Mouse (Mus musculus): ENCODE results near the gene Npw. TPM values are rescaled to one million over a fixed set of nuclear protein-coding genes. Genes with fewer than 3 reads are reported as not detected.
A peak's percentile ranks its signal among the peaks of the same experiment; 100 is the strongest.
"Not testable (repeated sequence)": the region's sequence is repeated elsewhere in the genome, so short reads cannot be mapped to it uniquely, and the experiment has no call there.

Npw gene
- total RNA-seq, 2 experiments from 2014 or later = 0.95 to 1.4 TPM

DNA sequence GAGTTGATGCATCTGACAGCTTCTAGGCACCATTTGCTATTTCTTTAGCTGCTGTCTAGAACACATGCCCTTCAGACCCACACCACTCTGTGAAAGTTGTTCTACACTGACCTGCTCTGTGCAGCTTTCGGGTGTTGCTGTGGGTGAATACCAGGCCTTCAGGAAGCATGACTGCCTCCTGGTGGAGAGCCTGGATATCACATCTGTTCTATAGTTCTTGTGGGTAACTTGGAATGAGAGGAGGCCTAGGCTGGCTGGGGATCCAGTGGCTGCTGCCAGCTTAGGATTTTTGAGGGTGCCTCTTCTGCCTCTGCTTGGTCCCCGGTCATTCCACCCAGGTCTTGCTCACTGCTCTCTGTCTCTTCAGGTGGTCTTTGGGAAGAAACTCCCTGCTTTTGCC, 17.9 kb upstream of the Npw start:
- intact Hi-C loops (cut with DNase I) = no loop called here
- peak; percentile 75 to 87 for DNase-seq (ENCODE audit: low spot score in 2 of 2)

DNA sequence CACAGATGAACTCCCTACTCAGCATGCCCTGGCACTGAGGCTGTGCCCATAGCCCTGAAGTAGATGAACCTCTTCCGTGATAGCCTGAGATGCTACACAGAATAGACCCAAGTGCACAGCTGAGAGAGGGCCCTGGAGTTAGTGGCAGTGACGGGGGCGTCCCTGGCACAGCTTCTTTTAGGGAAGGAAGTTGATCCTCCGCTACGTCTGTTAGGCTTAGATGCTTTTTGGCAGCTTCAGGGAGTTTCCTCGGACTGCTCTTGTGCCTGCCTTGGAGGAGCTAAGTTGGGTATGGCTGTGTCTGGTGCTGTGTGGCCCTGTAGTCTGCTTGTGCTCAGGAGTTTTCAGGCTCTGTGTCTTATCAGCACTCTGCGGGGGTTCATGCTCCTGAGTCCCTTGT, 16.0 kb upstream of the Npw start:
- peak; percentile 49 to 53 for DNase-seq (ENCODE audit: low spot score in 2 of 2)
- intact Hi-C loops (cut with DNase I) = no loop called here

DNA sequence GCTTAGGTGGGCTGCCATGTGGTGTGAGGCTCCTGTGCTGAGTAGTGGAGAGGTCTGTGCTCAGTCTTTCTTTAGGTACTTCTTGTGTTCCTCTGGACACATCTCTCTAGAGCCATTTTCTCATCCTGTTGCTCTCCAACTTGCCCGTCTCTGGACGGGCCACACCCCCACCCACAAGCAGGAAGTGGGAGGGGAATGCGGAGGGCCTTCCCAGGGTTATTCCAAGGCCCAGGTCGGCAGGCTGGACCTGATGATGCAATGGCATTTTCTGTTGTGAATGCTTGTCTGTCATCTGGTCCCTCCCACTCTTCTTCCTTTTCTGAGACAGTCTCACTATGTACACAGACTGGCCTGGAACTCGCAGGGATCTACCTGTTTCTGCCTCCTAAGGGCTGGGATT, 13.9 kb upstream of the Npw start:
- DNase-seq (ENCODE audit: low spot score in 2 of 2) = no peak
- intact Hi-C loops (cut with DNase I) = no loop called here

DNA sequence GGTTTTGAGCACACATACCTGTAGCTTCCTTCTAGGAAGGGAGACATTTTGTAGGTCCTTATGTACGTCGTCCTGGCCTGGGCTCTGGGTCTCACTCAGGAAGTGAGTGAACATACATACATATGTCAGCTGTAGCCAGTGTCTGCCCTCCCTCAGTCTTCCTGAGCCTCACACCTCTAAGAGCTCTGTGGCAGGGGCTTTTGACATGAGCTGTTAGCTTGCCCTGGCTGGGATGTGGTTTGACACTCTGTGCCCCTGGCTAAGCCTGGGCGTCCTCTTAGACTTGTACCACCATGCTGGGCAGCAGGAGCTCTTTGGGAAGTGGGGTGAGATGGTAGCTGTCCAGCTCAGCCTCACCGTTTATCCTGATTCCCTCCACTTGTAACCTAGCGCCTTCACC, 13.1 kb upstream of the Npw start:
- intact Hi-C loops (cut with DNase I) = no loop called here
- DNase-seq (ENCODE audit: low spot score in 2 of 2) = no peak

DNA sequence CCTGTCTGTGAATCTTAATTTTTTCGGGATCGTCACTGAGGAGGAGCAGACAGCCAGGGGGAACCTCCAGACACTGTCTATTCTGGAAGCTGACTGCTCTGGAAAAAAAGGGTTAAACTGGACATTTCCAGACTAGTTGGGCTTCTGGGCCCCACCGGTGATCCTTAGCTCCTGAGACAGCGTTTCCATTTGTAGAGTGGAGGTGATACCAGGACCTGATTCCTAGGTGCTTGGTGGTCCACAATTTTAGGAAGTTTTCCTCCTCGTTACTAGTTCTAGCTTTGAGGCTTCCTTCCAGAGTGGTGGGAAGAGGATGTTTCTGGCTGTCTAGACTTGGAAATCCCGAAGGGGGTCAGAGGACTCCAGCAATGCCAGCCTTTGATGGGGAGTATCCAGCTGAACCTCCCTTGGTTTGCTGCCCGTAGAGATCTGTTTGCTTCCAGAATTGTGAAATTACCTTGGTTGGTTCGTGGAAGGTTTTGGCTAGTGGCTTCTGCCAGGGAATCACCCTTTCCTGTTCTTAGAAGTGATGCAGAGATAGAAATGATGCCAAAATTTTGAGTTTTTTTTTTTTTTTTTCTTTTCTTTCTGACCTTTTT, 12.1 kb upstream of the Npw start:
- intact Hi-C loops (cut with DNase I) = no loop called here
- DNase-seq (ENCODE audit: low spot score in 2 of 2) = no peak

DNA sequence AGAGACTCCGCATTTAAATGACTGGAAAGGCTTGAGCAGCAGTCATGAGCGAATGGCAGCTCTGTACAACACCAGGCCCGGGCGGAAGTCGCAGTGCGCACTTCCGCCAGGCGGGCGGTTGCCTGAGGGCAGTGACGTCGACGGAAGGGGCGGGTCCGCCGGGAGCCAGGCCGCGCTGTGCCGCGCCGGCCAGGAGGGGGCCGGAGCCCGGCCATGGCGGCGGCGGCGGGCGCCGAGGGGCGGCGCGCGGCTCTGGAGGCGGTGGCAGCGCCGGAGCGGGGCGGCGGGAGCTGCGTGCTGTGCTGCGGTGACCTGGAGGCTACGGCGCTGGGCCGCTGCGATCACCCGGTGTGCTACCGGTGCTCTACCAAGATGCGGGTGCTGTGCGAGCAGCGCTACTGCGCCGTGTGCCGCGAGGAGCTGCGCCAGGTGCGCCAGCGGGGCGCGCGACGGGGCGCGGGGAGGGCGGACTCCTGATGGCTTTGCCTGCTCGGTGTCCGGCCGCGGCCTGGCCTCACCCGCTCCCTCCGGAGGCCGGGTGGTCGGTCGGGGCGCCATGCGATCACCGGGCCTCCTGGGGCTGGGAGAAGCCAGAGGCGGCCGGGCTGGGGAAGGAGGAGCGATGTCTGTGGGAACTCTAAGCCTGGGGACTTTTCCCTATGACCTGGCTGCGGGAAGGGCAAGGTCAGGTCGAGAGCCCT, 11.4 kb upstream of the Npw start, which contains the start of gene Zfp598:
Gene Zfp598 (plus strand): TSS at position 143 of the 701 bp plus-strand sequence.
- intact Hi-C loops (cut with DNase I) = loop anchor here (5.0 kb wide), 1 partner anchor 37 kb away; the partner anchor contains the start of genes Nthl1 and Tsc2
- DNase-seq (ENCODE audit: low spot score in 2 of 2) = peak; percentile 93 to 94

DNA sequence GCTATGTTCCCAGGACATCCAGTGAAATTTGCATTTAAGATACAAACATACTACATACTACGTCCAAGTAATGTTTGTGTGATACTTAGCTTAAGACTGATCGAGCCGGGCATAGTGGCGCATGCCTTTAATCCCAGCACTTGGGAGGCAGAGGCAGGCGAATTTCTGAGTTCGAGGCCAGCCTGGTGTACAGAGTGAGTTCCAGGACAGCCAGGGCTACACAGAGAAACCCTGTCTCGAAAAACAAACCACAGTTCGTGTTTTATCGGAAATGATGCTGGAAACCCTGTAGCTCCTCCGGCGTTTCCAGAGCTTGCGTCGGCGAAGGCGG, 10.9 kb upstream of the Npw start:
- DNase-seq (ENCODE audit: low spot score in 2 of 2) = not testable (repeated sequence)
- intact Hi-C loops (cut with DNase I) = loop anchor here (5.0 kb wide), 1 partner anchor 37 kb away; the partner anchor contains the start of genes Nthl1 and Tsc2

DNA sequence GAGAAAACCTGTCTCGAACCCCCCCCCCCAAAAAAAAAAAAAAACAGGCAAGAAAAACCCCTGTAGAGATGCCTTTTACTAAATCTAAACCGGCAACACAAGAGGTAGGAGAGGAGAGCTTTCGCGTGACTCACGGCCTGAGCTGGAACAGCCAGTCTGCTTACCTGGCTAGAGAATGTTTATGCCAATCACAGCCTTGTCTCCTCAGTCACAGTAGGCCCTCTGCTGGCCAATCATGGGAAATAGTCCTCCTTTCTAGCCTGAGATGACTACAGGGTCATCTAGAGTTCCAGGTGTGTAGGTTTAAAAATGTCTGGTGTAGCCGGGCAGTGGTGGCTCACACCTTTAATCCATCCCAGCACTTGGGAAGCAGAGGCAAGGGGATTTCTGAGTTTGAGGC, 9.2 kb upstream of the Npw start:
- intact Hi-C loops (cut with DNase I) = loop anchor here (5.0 kb wide), 1 partner anchor 35 kb away; the partner anchor contains the start of genes Nthl1 and Tsc2
- DNase-seq (ENCODE audit: low spot score in 2 of 2) = peak in 1 of 2 experiments; percentile 49

DNA sequence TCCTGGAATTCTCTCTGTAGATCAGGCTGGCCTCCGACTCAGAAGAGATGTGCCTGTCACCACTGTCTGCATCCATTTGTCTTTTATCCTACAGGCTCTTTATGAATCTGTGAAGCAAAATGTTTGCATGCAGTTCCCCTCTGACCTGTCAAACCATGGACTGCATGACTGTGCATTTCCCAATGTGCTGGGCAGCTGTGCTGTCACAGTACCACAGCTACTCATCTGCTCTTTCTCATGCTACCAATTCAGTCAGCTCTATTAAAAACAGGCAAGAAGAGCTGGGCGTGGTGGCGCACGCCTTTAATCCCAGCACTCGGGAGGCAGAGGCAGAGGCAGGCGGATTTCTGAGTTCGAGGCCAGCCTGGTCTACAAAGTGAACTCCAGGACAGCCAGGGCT, 8.8 kb upstream of the Npw start:
- intact Hi-C loops (cut with DNase I) = loop anchor here (5.0 kb wide), 1 partner anchor 35 kb away; the partner anchor contains the start of genes Nthl1 and Tsc2
- DNase-seq (ENCODE audit: low spot score in 2 of 2) = not testable (repeated sequence)

DNA sequence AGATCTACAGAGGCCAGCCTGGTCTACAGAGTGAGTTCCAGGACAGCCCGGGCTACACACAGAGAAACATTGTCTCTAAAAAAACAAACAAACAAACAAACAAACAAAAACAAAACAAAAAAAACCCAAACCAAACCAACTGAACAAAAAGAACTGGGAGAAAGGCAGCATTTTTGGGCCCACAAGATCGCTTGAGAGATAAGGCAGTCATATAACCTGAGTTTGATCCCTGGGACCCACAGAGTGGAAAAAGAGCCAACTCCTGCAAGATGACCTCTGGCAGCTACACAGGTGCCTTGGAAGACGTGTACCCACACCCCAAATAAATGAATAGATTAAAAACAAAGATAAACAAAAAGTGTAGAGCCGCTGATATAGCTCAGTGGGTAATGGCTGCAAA, 3.3 kb downstream of the Npw start:
- DNase-seq (ENCODE audit: low spot score in 2 of 2) = no peak
- intact Hi-C loops (cut with DNase I) = loop anchor here (5.0 kb wide), 1 partner anchor 113 kb away; no protein-coding TSS in a partner anchor

DNA sequence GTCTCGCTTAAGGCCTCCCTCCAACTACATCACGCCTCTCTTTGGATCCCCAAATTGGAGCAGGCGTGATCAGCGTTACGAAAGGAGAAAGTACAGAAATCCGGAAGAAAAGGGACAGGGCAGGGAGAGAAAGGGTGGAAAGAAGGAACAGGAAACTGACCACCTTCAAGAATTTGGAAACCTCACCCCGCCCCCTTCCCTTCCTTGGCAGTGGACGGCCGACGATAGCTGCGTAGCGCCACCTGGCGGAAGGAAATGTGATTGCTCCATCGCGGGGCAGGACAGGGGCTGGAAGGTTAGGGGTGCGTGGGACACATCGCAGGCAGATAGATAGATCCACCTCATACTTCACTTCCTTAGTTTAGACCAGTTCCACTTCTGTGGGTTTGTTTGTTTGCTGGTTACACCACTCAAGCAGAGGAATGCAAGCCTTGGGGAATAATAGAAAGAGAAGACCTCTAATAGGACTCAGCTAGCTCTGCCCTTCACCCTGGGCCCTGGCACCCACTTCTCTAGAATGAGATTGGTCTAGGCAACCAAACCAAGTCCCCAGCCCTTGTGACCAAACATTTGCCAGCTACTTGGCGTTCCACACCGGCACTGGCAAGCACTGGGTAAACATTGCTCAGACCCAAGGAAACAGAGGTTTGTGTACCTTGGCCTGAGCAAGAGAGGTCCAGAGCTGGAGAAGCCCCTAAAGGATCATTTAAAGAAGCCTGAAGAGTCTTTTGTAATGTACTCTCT, 4.1 kb downstream of the Npw start:
- intact Hi-C loops (cut with DNase I) = loop anchor here (5.0 kb wide), 1 partner anchor 112 kb away; no protein-coding TSS in a partner anchor
- DNase-seq (ENCODE audit: low spot score in 2 of 2) = peak; percentile 47 to 70

DNA sequence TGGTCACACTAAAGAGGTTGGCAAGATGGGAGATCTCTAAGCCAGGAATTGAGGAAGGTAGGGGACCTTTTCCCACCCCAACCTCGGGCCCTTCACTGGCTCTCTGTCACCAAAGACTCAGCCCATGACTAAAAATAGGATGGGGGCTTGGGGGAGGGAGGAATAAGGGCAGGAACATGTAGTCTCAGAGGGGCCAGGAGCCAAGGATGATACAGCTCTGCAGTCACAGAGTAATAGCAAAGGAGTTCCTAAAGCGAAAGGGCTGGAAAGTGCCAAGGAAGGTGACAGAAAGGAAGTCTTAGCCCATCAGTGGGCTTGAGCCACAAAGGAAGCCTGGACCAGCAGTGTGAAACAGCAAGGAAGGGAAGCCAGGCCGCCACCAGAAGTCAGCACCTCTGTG, 6.4 kb downstream of the Npw start:
- no peak for DNase-seq (ENCODE audit: low spot score in 2 of 2)
- intact Hi-C loops (cut with DNase I) = loop anchor here (5.0 kb wide), 1 partner anchor 110 kb away; no protein-coding TSS in a partner anchor

DNA sequence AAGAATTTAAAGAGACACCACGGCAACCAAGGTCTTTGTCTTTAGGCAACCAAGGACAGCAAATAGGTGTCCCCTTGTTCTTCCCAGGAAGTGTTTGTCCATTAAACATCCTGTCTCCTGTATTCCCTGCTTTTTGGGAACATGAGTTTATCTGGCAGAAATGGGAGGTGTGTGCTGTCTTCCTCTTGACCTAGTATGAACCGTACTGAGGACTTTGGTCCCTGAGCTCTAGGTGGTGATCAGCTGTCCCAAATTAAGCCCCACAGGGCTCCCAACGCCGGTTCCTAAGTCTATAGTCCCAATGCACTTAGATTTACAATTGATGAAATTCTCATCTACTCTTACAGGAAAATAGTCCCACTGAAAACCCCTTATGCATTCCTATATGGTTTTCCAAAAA, 7.5 kb downstream of the Npw start:
- no peak for DNase-seq (ENCODE audit: low spot score in 2 of 2)
- intact Hi-C loops (cut with DNase I) = loop anchor here (5.0 kb wide), 1 partner anchor 108 kb away; no protein-coding TSS in a partner anchor

DNA sequence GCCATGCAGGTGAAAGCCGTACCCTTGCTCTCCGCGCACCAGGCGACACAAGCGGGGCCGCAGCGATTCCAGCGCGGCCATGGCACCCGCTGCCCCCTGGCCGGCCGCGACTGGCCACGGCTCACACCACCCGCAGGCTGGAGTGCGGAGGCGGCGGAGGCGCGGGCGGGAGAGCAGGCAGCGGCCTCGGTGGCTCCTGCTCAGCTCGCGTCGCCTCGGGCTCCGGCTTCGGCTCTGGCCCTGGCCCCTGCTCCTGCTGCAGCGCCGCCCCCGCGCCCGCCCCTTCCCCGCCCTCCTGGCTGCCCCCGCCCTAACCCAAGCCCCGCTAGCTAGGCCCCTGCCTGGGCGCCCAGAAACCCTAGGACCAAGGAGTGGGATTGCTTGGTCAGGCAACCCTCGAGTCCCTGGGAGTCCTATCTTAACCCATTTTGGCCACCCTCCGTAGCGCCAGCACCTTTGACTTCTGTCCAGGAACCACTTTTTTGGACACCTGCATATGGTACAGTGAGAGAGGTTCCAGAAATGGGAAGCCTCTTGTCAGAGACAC, 8.1 kb downstream of the Npw start, which contains the start of gene Slc9a3r2:
Gene Slc9a3r2 (minus strand): TSS at position 258 of the 547 bp plus-strand sequence.
- intact Hi-C loops (cut with DNase I) = loop anchor here (5.0 kb wide), 1 partner anchor 108 kb away; no protein-coding TSS in a partner anchor
- peak in 1 of 2 experiments; percentile 30 for DNase-seq (ENCODE audit: low spot score in 2 of 2)

DNA sequence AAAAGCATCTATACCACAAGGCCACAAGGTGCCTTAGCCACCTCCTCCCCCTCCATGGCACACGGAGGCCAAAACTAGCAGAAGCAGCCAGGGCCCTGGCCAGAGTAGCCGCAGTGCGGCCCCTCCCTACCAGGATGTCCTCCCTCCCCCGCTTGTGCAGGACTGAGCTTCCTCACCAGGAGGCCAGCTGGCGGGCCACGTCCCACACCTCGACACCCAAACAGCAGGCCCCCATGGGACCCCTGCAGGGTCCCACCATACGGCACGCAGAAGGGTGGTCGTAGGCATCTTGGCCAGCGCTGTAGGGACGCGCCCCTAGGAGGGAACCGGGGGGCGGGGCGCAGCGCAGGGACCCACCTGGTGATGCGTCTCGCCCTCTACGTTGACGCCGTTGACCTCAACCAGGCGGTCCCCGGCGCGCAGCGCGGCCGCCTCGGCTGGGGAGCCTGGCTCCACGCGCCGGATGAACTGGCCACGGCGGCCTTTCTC, 8.6 kb downstream of the Npw start:
- intact Hi-C loops (cut with DNase I) = loop anchor here (5.0 kb wide), 1 partner anchor 107 kb away; no protein-coding TSS in a partner anchor
- DNase-seq (ENCODE audit: low spot score in 2 of 2) = no peak

DNA sequence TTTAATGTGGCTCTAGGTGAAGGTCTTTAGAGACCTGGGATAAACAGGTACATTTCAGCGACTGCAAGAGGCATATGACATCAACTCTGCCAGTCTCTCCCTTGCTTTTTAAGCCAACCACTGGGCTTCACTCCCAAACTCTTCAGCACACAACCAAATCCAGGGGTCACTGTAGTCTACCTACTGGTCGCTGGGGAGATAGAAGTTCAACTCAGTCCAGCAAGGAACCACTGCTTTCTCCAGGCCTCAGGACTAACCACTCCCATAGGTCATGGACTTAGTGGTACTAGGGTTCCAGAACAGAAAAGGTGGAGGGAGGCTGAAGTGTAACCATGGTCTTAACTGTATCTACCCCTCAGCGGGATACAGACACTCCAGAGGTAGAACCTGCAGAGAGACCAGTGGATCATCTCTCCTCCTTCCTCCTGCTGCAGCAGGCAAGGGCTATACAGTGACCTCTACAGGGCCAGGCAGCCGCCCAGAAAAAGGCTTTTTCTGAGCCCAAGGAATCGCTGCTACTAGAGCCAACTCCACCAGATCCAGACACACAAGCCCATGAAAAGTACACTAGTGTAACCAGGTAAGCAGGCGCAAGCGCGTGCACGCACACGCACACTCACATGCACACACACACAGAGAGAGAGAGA, 9.4 kb downstream of the Npw start:
- intact Hi-C loops (cut with DNase I) = no loop called here
- no peak for DNase-seq (ENCODE audit: low spot score in 2 of 2)

DNA sequence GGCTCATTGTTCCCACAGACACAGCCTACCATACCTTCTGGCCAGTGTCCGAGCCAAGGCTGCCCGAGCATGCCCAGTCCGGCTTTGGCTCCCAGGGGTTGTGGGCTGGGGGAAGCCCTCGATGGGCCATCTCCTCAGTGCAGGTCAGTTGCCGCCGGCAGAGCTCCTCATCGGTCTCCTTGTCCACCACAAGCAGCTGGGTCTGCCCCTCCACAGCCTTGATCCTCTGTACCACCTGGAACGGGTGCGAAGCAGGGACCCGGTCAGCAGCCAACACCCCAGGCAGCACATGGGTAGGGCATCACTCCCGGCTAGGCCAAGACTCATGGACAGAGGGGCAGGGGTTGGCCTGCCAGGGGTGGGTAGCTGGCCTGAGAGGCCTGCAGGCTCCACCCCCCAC, 10.8 kb downstream of the Npw start:
- intact Hi-C loops (cut with DNase I) = no loop called here
- no peak for DNase-seq (ENCODE audit: low spot score in 2 of 2)

DNA sequence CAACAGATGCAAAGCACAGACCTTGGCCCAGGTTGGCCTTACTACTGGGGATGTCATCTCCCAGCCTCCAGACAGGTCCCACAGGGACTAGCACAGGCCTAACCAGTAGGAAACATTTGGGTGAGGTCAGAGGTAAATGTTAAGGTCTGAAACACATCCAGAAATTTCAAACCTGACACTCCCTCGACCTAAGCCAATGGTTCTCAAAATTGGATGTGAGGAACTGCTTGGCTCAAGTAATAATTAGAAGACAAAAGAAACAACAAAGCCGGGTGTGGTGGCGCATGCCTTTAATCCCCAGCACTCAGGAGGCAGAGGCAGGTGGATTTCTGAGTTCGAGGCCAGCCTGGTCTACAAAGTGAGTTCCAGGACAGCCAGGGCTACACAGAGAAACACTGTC, 11.9 kb downstream of the Npw start:
- intact Hi-C loops (cut with DNase I) = no loop called here
- DNase-seq (ENCODE audit: low spot score in 2 of 2) = no peak

DNA sequence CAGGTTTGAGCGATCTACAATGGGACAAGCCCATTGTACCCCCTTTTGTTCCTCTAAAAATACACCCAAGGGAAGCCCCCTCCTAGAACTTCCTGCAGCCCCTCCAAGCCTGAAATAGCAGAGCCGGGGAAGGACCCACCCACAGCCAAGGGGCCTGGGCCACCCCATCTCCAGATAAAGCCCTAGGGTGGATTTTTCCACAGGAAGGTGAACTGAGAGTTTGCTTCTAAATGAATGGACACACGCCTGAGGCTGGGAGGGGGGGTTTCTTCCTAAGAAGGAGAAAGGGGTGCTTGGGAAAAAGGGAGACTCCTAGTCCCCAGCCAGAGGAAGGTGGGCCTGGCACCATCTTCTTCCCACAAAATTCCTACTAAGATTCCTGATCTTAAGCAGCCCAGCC, 12.3 kb downstream of the Npw start:
- no peak for DNase-seq (ENCODE audit: low spot score in 2 of 2)
- intact Hi-C loops (cut with DNase I) = no loop called here
